Mouse (Mus musculus) myocyte (in vitro differentiated cells): ENCODE data around the gene 1700028K03Rik.

Source experiments
- MAX ChIP-seq: IDR thresholded peaks from one replicate; pipeline ENCODE4 v1.6.1; 2011; ENCODE audit warnings: low read depth, mild to moderate bottlenecking, control low read depth
- POLR2A ChIP-seq: IDR thresholded peaks from one replicate; pipeline ENCODE4 v1.6.1; 2011; ENCODE audit warnings: low read depth, mild to moderate bottlenecking, control low read depth, moderate library complexity; ENCODE audit not compliant: insufficient read length
- REST ChIP-seq: IDR thresholded peaks from one replicate; pipeline ENCODE4 v1.6.1; 2011; ENCODE audit warnings: mild to moderate bottlenecking, control low read depth, moderate library complexity; ENCODE audit not compliant: insufficient read depth, insufficient read length
- USF1 ChIP-seq: IDR thresholded peaks from one replicate; pipeline ENCODE4 v1.6.1; 2011; ENCODE audit warnings: low read depth, mild to moderate bottlenecking, control low read depth, moderate library complexity

DNA sequence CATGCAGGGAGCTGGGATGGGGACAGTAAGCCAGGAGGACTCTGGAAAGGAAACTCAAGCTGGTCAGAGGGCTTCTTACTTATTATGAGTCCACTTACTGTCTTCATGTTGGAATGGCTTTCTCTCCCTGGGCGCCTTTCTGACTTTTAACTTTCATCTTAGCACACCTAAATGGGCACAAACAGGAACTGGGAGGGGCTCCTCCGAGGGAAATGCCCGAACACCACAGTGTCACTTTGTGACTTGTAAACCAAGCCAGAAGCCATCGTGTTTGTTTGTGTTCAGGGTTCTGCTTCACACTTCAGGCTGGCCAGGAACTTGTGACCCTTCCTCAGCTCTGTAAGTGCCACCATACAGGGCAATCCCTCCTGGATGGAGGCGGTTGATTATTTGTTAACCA, 19.8 kb downstream of the 1700028K03Rik start:
- no peak for TF ChIP-seq REST
- no peak for TF ChIP-seq POLR2A
- TF ChIP-seq USF1 = no peak
- TF ChIP-seq MAX = no peak
